Mouse (Mus musculus) testis, postnatal 14 days (tissue): ENCODE measurements around the gene Ocln.
"Not testable (repeated sequence)": the region's sequence is repeated elsewhere in the genome, so short reads cannot be mapped to it uniquely, and the experiment has no call there.

Experiments used
- DNase-seq: peaks from one replicate; pipeline ENCODE4 v3.0.0; 2021; ENCODE audit warnings: low spot score

The Ocln gene

DNA sequence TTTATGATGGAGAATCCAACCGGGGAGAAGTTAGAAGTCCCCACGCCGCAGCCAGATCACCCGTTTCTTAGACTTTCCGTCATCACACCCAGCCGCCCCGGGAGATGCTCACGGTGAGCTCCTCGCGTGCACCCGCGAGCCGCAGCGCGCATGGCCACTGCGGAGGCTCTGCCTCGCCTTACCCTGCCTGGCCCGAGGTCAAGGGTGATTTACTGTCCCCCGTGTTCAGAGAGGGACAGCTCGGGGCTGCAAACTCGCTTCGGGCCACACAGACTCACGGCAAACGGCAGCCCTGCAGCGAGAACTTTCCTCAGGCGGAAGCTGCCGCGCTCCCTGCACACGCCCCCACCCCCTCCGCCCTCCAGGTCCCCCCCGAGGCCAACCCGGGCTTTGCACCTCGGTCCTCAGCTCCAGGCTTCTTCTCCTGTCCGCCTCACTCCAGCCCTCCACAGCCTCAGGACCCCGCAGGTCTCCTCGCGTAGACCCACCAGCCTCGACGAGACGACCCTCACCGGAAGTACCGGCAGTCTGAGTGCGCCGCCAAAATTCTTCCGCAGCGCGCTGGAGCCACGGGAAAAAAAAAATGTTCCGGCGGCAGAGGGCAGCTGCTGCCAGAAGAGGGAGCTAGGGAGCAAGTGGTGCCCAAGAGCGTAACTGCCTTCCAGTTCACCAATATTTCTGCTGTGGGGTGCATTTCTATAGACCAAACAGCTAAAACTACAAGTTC, 60.3 kb downstream of the Ocln start, which contains the start of gene Gtf2h2:
TSS of gene Gtf2h2 (minus strand) at position 519 of the 727 bp plus-strand sequence.
- DNase-seq: peak; percentile 85

- DNase-seq: no peak
Observed at GRCm38 (mm10) chr13:100491623-100492022, 60.9 kb downstream of the Ocln start.

DNA sequence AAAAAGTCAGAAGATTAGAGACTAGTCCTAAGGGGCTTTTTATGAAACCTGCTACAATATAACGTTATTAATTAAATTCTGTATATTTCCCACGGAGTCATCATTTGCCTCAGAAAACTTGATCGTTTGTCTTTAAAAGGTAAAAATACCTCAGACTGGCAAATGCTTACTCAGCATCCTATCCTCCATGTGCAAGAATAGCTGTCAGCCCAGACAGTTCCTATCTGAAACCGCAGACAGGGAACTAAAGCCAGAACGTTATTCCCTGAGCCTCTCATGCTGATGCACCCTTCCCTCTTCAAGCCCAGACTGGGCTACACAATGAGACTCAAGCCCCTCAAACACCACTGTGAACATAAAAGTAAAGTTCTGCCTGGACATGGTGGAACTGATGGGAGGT, 62.1 kb downstream of the Ocln start:
- no peak for DNase-seq

GRCm38 (mm10) chr13:100483610-100484009, 68.9 kb downstream of the Ocln start:
- no peak for DNase-seq

DNA sequence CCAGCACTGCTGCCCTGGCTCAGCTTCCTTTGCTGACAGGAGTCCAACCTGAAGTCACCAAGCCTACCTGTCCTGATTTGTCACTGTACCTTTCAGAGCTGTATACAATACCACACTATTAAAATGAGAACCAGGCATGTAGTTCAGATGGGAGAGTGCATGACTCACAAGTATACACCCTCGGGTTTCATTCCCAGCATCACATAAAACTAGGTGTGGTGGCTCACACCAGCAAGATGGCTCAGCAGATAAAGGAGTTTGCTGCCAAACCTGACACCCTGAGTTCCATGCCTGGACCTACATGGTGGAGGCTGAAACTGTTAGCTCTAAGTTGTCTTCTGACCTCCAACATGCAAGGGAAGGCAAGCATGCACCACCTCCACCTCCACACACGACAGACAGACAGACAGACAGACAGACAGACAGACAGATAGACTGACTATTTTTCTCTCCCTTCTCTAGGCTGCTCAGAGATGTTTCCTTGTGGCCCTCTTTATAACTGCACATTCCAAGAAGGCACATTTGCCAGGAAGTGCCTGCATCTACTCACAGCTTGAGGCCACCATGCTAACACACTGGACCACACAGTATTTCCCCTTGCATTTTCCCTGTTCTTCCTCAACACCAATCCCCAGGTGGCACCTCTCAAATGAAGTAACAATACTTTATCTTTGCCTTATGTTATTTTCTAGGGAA, 88.8 kb downstream of the Ocln start:
- no peak for DNase-seq

DNA sequence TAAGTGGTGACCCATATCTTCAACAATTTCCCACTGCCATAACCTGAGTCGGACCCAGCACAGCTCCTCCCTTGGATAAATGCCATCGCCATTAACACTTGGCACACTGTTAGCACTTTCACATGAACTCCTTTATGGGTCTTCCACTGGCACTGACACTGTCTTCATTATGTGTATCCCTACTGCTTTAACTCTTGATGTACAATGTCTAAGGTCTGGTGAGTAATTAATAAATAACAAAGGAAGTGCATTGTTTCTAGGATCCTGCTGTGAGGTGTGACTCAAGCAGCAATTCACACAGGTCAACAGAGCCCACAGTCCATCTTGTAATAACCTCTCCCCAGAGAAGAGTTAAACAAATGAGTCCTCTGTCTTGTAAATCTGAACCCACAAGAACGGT, 91.2 kb downstream of the Ocln start:
- DNase-seq: no peak

GRCm38 (mm10) chr13:100452415-100453127, 99.9 kb downstream of the Ocln start, which contains the start of gene Naip1:
Naip1 (minus strand) TSS chr13:100452869.
- DNase-seq: not testable (repeated sequence)

- no peak for DNase-seq
Observed at GRCm38 (mm10) chr13:100449495-100449894, 103.0 kb downstream of the Ocln start.
